Mouse (Mus musculus) cerebellum, postnatal 10 days (tissue): ENCODE data around the gene Zfp777.

ENCODE experiments used
- DNase-seq, 2 experiments: peaks; one replicate each; pipeline ENCODE4 v3.0.0; 2021; ENCODE audit warnings: mixed read lengths in 2 of 2

Gene Zfp777

GRCm38 (mm10) chr6:48025905-48026660 is 22.6 kb downstream of the Zfp777 start:
- DNase-seq, result no peak

- DNase-seq, result no peak
Observed at GRCm38 (mm10) chr6:48024994-48025345, 23.7 kb downstream of the Zfp777 start.

GRCm38 (mm10) chr6:48024330-48024993 is 24.2 kb downstream of the Zfp777 start:
- peak; percentile 29 to 53 for DNase-seq

GRCm38 (mm10) chr6:48022672-48023071 is 26.0 kb downstream of the Zfp777 start:
- DNase-seq, result peak; percentile 33 to 40

- no peak for DNase-seq
Observed at GRCm38 (mm10) chr6:48021678-48022077, 27.0 kb downstream of the Zfp777 start.

- peak in 1 of 2 experiments; percentile 28 for DNase-seq
Observed at GRCm38 (mm10) chr6:48020006-48020405, 28.7 kb downstream of the Zfp777 start.

- no peak for DNase-seq
Observed at GRCm38 (mm10) chr6:48016841-48017240, 31.9 kb downstream of the Zfp777 start.

GRCm38 (mm10) chr6:48016090-48016521 is 32.6 kb downstream of the Zfp777 start:
- peak; percentile 92 to 93 for DNase-seq

GRCm38 (mm10) chr6:48010727-48011126 is 38.0 kb downstream of the Zfp777 start:
- DNase-seq, result no peak

- no peak for DNase-seq
Observed at GRCm38 (mm10) chr6:47995661-47996060, 53.0 kb downstream of the Zfp777 start.

GRCm38 (mm10) chr6:47983936-47984335 is 64.8 kb downstream of the Zfp777 start:
- DNase-seq, result no peak

GRCm38 (mm10) chr6:47978897-47979368 is 69.8 kb downstream of the Zfp777 start:
- peak; percentile 83 to 87 for DNase-seq

- DNase-seq, result no peak
Observed at GRCm38 (mm10) chr6:47974599-47974998, 74.1 kb downstream of the Zfp777 start.
